Mouse (Mus musculus): ENCODE results near the gene Glipr2. TPM values are rescaled to one million over a fixed set of nuclear protein-coding genes. Genes with fewer than 3 reads are reported as not detected.

Gene Glipr2
- 10 to 100 TPM; 45.6 to 68.0 TPM for polyA plus RNA-seq (2012; fragmentation: generic; extraction: Trizol)

DNA sequence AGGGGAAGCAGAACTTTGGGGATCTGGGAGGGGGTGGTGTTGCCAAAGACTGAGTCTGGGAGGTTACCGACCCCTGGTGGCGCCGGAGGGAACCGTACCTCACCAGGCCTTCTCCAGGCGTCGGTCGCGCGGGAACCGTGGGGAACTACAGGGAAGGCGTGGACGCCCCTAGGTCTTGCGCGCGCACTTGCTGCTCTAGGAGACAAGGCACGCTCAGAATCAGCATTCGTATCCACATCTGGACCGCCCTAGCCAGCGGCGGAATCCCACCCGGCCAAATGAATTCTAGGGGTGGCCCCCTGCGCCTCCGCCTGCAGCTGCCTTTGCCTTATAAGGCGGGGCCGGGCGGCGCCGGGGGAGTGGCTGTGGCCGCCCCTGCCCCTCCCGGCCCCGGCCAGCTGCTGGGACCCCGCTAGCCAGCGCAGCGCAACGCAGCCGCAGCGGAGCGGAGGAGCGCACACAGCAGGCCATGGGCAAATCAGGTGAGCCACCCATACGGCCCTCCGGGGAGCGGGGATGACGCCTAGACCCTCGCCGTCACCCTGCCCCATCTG lies at the start of gene Glipr2:
Gene Glipr2, plus strand, starts transcription at position 110 of the 554 bp plus-strand sequence.

DNA sequence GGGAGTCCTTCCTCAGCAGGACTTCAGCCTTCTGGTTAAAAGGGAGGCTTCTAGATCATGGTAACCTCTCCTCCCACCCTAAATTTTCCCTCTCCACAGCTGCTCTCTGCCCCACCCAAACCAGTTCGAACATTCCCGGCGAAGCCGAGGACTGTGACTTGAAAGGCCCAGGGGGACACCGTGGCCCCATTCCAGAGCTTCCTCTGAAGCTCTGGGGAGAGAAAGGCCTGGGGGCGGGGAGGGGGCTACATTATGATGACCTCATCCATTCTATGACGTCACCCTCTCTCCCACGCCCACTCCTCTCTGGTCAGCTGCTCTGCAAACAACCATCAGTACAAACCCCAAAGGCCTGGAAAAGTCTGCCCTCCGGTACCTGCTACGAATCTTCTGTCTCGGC lies 26.0 kb downstream of the Glipr2 start, which contains the start of gene Ccin:
Gene Ccin, plus strand, starts transcription at position 303 of the 400 bp plus-strand sequence.

DNA sequence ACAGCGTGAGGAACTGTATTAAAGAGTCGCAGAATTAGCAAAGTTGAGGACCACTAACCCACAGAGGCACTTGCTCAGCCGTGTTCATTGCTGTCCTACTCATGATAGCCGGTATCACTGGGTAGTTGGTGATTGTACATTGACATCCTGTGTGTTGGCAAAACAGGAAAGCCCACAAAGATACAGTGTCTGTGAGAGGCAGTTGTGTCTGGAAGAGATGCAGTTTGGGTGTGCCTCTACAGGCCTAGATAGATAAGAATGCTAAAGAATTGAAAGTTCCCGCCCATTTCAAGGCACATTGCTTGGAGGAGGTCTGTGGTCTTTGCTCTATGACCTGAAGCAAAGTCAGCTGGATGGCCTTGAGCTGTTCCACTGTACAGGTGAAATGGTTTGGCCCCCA lies 46.9 kb downstream of the Glipr2 start, which contains the start of gene Clta:
Gene Clta, plus strand, starts transcription at position 327 of the 400 bp plus-strand sequence.

Other genes starting within 250 kb of the Glipr2 start
- not detected for gene Olfr71, start 247.1 kb upstream of the Glipr2 start, polyA plus RNA-seq (2012; fragmentation: generic; extraction: Trizol)
- gene Hrct1, start 230.2 kb upstream of the Glipr2 start, polyA plus RNA-seq (2012; fragmentation: generic; extraction: Trizol): 1 to 10 TPM; 2.0 to 2.5 TPM
- under 1 TPM; 0.01 to 0.02 TPM for gene Spaar, start 227.4 kb upstream of the Glipr2 start, polyA plus RNA-seq (2012; fragmentation: generic; extraction: Trizol)
- not detected for gene Olfr159, start 186.4 kb upstream of the Glipr2 start, polyA plus RNA-seq (2012; fragmentation: generic; extraction: Trizol)
- not detected for gene Olfr156, start 133.5 kb upstream of the Glipr2 start, polyA plus RNA-seq (2012; fragmentation: generic; extraction: Trizol)
- gene Olfr157, start 117.2 kb upstream of the Glipr2 start, polyA plus RNA-seq (2012; fragmentation: generic; extraction: Trizol): not detected
- not detected for gene Olfr155, start 105.8 kb upstream of the Glipr2 start, polyA plus RNA-seq (2012; fragmentation: generic; extraction: Trizol)
- 1 to 10 TPM in 1 of 2 experiments, under 1 TPM in 1; 0.06 to 6.3 TPM for gene Reck, start 81.9 kb upstream of the Glipr2 start, polyA plus RNA-seq (2012; fragmentation: generic; extraction: Trizol)
- gene Ccin, start 26.1 kb downstream of the Glipr2 start, polyA plus RNA-seq (2012; fragmentation: generic; extraction: Trizol): under 1 TPM in 1 of 2 experiments, not detected in 1; 0.09 TPM
- 100 to 1,000 TPM; 487 to 576 TPM for gene Clta, start 47.1 kb downstream of the Glipr2 start, polyA plus RNA-seq (2012; fragmentation: generic; extraction: Trizol)
- 10 to 100 TPM; 23.0 to 24.6 TPM for gene Gne, start 126.8 kb downstream of the Glipr2 start, polyA plus RNA-seq (2012; fragmentation: generic; extraction: Trizol)

All from C3H10T1/2 (cell line).